Mouse (Mus musculus) kidney, adult 2 months (tissue): Measurements from ENCODE around the gene Prl6a1. TPM values are rescaled to one million over a fixed set of nuclear protein-coding genes. Genes with fewer than 3 reads are reported as not detected.

Source experiments
- DNase-seq: peaks from one replicate; pipeline ENCODE4 v3.0.0; 2021
- H3K27ac ChIP-seq: fragments of 200-500 bp; 2 replicates; pipeline ENCODE4 v1.5.1; 2012; ENCODE audit warnings: low read depth, low read length, control low read depth, inconsistent platforms; ENCODE audit not compliant: insufficient read depth
- H3K27me3 ChIP-seq: fragments of 200-500 bp; replicated peaks from 2 replicates; pipeline ENCODE4 v1.6.1; 2012; ENCODE audit warnings: mild to moderate bottlenecking, moderate library complexity, low read length, inconsistent platforms; ENCODE audit not compliant: control insufficient read depth, insufficient read depth
- H3K36me3 ChIP-seq: fragments of 200-500 bp; 2 replicates; pipeline ENCODE4 v1.6.1; 2012; ENCODE audit warnings: mild to moderate bottlenecking, moderate library complexity, low read length, inconsistent platforms; ENCODE audit not compliant: control insufficient read depth, insufficient read depth
- H3K4me1 ChIP-seq: fragments of 200-500 bp; 2 replicates; pipeline ENCODE4 v1.6.1; 2011; ENCODE audit warnings: low read length; ENCODE audit not compliant: control insufficient read depth, insufficient read depth
- H3K4me3 ChIP-seq: fragments of 200-500 bp; 2 replicates; pipeline ENCODE4 v1.5.1; 2011; ENCODE audit warnings: mild to moderate bottlenecking, low read depth, low read length, control low read depth; ENCODE audit not compliant: insufficient read depth
- CTCF ChIP-seq: fragments of 200-500 bp; conservative IDR thresholded peaks from 2 replicates; pipeline ENCODE4 v1.5.1; 2011; ENCODE audit warnings: low read depth, mild to moderate bottlenecking, control low read depth, low read length, moderate library complexity, mixed read lengths; ENCODE audit not compliant: insufficient read depth, insufficient read length
- POLR2A ChIP-seq: fragments of 200-500 bp; IDR thresholded peaks from one replicate; pipeline ENCODE4 v1.6.1; 2011; ENCODE audit warnings: low read depth, low read length, control low read depth
- WGBS: fragments of 180-500 bp; shearing (Covaris S2); methylation state at CpG from one replicate; pipeline ENCODE4 v1.1.7; 2018; 5-methylcytosine and 5-hydroxymethylcytosine counted together
- polyA plus RNA-seq: library from polyadenylated mRNA; depleted of rRNA; stranded (reverse); fragments of >200 nt; gene quantifications from 2 replicates; pipeline ENCODE4 v1.2.3, GENCODE M21; 2012; rRNA removed

Prl6a1 gene
- not detected in 2 replicates for polyA plus RNA-seq

- WGBS = 81% methylated on average over 7 of the region's 7 CpGs
- DNase-seq = no peak
- no peak for TF ChIP-seq POLR2A
- TF ChIP-seq CTCF = no peak
These were observed at the start of gene Prl6a1 for GRCm38 (mm10) chr13:27312334-27313225. Prl6a1 (plus strand) TSS chr13:27312627.

GRCm38 (mm10) chr13:27334989-27335388 lies 22.6 kb downstream of the Prl6a1 start:
- WGBS = 88% methylated on average over 1 of the region's 1 CpGs
- Histone ChIP-seq H3K36me3 (no peaks in the 10 kb centered on the region), H3K27me3 (no peaks in the 10 kb centered on the region), H3K27ac (no peak overlapping the region), H3K4me3 (no peak overlapping the region), H3K4me1 (no peaks in the 10 kb centered on the region)
- DNase-seq = no peak
- no peak for TF ChIP-seq CTCF
- no peak for TF ChIP-seq POLR2A

More at GRCm38 (mm10) chr13:27312334-27313225, at the start of gene Prl6a1:
- no peak within 1 kb of the TSS for H3K27ac ChIP-seq
- H3K4me1 ChIP-seq = no peaks in the 10 kb centered on the region
- no peaks in the 10 kb centered on the region for H3K27me3 ChIP-seq
- H3K4me3 ChIP-seq = no peak within 1 kb of the TSS
- no peaks in the 10 kb centered on the region for H3K36me3 ChIP-seq

GRCm38 (mm10) chr13:27342733-27343275 lies 30.4 kb downstream of the Prl6a1 start:
- no peak for TF ChIP-seq POLR2A
- TF ChIP-seq CTCF = no peak
- Histone ChIP-seq H3K4me1 (no peaks in the 10 kb centered on the region), H3K4me3 (no peak overlapping the region), H3K36me3 (no peaks in the 10 kb centered on the region), H3K27me3 (no peaks in the 10 kb centered on the region), H3K27ac (no peak overlapping the region)
- no peak for DNase-seq
- WGBS = 79% methylated on average over 3 of the region's 3 CpGs

GRCm38 (mm10) chr13:27345373-27345772 lies 32.9 kb downstream of the Prl6a1 start, which contains the start of gene Prl8a2:
Prl8a2 (plus strand) TSS chr13:27345673.
- H3K4me1 ChIP-seq = no peaks in the 10 kb centered on the region
- no peak for TF ChIP-seq POLR2A
- TF ChIP-seq CTCF = no peak
- no peak for DNase-seq
- 66% methylated on average over 2 of the region's 2 CpGs for WGBS
- no peaks in the 10 kb centered on the region for H3K36me3 ChIP-seq
- H3K4me3 ChIP-seq = no peak within 1 kb of the TSS
- H3K27me3 ChIP-seq = no peaks in the 10 kb centered on the region
- no peak within 1 kb of the TSS for H3K27ac ChIP-seq

Other genes with a start within 250 kb of the Prl6a1 start
- not detected in 2 replicates for gene Prl3d1, start 218.4 kb upstream of the Prl6a1 start, polyA plus RNA-seq
- not detected in 2 replicates for gene Prl3d2, start 190.9 kb upstream of the Prl6a1 start, polyA plus RNA-seq
- gene Prl3d3, start 155.8 kb upstream of the Prl6a1 start, polyA plus RNA-seq = not detected in 2 replicates
- not detected in 2 replicates for gene Prl3c1, start 116.0 kb upstream of the Prl6a1 start, polyA plus RNA-seq
- not detected in 2 replicates for gene Prl3b1, start 70.8 kb upstream of the Prl6a1 start, polyA plus RNA-seq
- gene Prl3a1, start 53.2 kb upstream of the Prl6a1 start, polyA plus RNA-seq = not detected in 2 replicates
- not detected in 2 replicates for gene Prl8a2, start 33.0 kb downstream of the Prl6a1 start, polyA plus RNA-seq
- gene Prl2b1, start 78.2 kb downstream of the Prl6a1 start, polyA plus RNA-seq = not detected in 2 replicates
- gene Prl8a6, start 126.1 kb downstream of the Prl6a1 start, polyA plus RNA-seq = not detected in 2 replicates
- gene Prl8a8, start 200.6 kb downstream of the Prl6a1 start, polyA plus RNA-seq = not detected in 2 replicates